Mouse (Mus musculus): ENCODE data around the gene Sqstm1.
A peak's percentile ranks its signal among the peaks of the same experiment; 100 is the strongest.

The Sqstm1 gene

GRCm38 (mm10) chr11:50210505-50211151 is at the start of gene Sqstm1, which contains the start of gene Mgat4b:
TSS of gene Sqstm1 (minus strand) at chr11:50210827.
TSS of gene Mgat4b (plus strand) at chr11:50210890.
- peak; percentile 85 to 90 for DNase-seq

DNA sequence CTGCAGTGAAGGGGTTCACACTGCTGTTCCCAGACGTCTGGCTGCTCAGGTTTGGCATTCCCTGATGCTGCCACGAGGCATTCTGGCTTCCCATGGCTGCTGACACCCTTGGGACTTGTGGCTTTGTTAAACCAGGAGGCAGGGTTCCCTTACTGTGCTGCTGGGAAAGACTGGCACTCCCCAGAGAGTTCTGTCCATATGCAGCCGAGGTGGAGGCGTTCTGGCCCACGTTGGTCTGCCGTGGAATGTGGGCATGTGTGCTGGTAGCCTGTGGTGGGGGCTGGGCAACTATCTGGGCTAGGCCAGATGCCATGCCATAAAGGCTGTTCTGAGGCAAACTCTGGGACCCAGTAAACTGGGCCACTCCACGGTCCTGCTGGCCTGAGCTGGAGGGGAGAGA is 47.7 kb upstream of the Sqstm1 start:
- no peak for DNase-seq

- DNase-seq = no peak
These were observed 46.0 kb upstream of the Sqstm1 start for GRCm38 (mm10) chr11:50256615-50257014.

DNA sequence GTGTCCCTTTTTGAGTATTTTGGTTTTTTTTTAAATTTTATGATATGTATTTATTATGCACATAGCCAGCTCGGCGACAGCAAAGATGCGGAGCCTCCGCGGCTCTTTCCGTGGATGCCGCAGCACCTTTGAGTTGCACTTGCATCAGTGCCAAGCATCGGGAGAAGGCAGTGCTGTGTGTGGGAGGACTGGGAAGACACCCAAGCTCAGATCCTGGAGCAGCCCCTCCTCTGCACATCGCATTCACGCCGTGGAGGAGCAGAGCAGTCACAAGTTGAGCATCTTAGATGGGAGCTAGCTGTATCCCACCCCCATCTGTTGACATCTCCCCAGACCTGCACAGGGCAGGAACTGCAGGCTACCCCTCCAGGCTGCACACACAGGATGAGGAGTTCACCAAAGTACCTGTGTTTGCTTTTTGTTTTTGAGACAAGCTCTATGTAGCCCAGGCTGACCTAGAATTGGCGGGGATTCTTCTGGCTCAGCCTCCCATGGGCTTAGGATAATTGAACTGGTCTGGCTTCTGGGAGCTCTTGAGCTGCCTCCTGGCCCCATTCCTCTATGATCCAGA is 43.5 kb upstream of the Sqstm1 start:
- peak; percentile 57 to 66 for DNase-seq

GRCm38 (mm10) chr11:50253393-50253792 is 42.8 kb upstream of the Sqstm1 start:
- no peak for DNase-seq

GRCm38 (mm10) chr11:50252684-50253265 is 42.1 kb upstream of the Sqstm1 start:
- no peak for DNase-seq

DNA sequence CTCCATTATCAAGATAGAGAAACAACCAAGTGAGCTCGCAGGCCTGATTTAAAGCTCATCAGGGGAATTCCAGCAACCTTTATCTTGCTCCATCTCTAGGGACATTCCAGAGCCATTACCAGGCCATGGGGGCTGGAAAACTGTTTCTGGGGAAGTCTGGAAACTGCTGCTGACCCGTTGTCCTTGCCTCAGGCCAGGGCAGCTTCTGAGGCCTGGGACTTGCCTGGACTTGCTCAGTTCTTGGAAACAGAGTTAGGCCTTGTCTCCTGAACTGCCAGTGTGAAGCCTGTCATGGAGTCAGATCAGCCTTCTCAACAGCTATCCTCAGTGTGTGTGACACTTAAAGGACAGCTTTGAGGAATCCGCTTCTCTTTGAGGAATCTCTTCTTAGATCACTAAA is 41.5 kb upstream of the Sqstm1 start:
- DNase-seq = no peak

GRCm38 (mm10) chr11:50248473-50249171 is 38.0 kb upstream of the Sqstm1 start:
- no peak for DNase-seq

DNA sequence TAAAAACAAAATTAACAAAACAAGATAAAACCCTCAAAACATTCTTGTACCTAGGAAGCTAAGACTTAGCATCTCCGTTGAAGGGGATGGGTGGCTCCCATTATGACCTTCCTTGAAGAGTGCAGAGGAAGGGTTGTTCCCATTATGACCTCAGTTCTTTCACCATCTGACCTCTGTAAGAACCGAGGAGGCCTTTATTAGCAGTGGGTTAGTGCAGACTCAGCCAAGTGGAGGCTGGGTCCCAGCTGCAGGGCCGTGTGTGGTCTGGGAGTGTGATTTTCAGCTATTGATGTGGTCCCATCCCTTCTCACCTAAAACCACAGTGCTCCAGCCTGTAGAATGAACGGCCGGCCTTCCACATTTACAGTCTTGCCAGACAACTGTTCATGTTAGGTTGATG is 34.6 kb upstream of the Sqstm1 start:
- no peak for DNase-seq

- DNase-seq = no peak
These were observed 33.3 kb upstream of the Sqstm1 start for GRCm38 (mm10) chr11:50243926-50244325.

- no peak for DNase-seq
These were observed 29.7 kb upstream of the Sqstm1 start for GRCm38 (mm10) chr11:50240235-50240911.

- DNase-seq = no peak
These were observed 28.5 kb upstream of the Sqstm1 start for GRCm38 (mm10) chr11:50238821-50239791.

GRCm38 (mm10) chr11:50238324-50238723 is 27.7 kb upstream of the Sqstm1 start, which contains the start of gene Ltc4s:
TSS of gene Ltc4s (minus strand) at chr11:50238616.
- DNase-seq = no peak

DNA sequence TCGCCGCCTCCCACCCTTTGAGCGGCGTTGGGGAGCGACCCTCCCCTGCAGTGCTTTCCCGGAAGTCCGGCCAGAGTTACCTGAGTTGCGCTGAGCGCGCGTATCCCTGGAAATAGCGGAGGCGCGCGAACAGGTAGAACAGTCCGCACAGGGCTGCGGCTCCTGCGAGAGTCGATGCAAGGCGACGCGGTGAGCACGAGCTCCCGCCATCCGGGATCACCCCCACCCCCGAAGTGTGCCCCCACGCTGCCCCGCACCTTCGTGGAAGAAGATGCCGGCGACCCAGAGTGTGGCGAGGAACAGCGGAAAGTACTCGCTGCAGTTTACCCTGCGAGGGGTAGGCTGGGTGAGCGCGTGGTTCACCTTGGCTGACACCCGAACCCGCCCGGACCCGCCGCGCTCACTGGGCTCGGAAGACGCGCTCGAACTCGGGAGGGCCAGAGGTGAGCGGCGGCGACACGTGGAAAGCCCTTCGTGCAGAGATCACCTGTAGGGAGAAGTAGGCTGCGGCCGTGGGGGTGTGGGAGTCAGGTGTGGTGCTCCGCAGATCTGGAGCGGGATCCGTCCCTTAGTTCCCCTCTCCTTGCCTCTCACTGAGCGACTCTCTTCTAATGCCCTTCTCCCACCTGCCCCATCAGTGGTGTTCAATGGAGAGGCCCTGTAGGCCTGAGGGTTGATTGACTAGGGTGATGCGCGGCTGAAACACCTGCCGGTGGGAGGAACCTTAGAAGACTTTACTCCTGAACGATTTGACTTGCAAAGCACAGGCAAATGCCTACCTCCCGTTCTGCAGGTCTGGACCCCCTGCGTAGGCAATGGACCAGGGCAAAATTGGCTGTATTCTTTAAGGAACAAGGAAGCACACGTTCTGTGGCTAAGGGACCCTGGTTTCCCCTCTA is 26.6 kb upstream of the Sqstm1 start:
- no peak for DNase-seq

DNA sequence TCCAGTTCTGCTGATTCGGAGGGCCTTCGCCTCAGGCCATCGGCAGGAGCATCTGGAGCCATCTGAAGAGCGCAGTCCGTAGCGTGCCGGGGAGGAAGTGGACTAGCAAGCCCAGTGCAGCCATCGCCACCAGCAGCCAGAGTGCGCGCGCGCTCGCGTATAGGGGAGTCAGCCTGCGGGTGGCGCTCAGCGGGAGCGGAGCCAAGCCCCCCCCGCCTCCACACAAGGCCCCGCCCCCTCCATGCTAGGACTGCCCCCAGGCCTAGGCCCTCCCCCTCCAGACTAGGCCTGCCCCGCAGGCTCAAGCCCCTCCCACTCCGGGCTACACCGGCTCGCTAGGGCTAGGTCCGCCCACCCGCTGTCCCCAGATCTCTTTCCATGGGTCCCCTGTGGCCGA is 25.9 kb upstream of the Sqstm1 start:
- DNase-seq = peak; percentile 87 to 90

GRCm38 (mm10) chr11:50234606-50235005 is 24.0 kb upstream of the Sqstm1 start:
- peak in 1 of 2 experiments; percentile 6 for DNase-seq

DNA sequence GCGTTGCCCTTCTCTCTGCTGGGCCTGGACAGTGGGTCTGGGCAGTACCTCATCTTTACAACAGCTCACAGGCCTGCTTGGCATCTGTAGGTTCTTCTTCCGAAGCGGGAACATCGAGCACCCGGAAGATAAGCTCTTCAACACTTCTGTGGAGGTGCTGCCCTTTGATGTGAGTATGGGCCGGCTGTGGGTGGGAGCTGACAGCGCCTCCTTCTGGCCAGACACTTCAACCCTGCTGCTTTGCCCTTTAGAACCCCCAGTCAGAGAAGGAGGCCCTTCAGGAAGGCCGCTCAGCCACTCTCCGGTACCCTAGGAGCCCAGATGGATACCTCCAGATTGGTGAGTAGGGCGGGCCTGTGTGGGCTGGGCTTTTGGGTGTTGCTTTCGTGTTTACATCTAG is 23.4 kb upstream of the Sqstm1 start:
- DNase-seq = peak in 1 of 2 experiments; percentile 25

DNA sequence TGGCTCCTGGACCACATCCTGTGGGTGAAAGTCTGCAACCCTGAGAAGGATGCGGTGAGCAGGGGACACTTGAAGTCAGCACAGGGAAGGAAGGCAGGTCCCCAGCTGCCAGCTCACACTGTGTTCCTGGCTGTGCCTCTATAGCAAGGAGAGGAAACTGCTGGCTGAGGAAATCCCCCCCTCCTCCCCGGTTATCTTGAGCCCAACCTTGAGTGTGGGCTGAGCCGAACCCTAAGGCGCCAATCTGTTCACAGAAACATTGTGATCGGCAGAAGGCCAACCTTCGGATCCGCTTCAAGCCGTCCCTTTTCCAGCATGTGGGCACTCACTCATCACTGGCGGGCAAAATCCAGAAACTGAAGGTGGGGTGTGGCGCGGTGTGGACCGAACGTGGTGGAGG is 22.4 kb upstream of the Sqstm1 start:
- DNase-seq = peak in 1 of 2 experiments; percentile 12

DNA sequence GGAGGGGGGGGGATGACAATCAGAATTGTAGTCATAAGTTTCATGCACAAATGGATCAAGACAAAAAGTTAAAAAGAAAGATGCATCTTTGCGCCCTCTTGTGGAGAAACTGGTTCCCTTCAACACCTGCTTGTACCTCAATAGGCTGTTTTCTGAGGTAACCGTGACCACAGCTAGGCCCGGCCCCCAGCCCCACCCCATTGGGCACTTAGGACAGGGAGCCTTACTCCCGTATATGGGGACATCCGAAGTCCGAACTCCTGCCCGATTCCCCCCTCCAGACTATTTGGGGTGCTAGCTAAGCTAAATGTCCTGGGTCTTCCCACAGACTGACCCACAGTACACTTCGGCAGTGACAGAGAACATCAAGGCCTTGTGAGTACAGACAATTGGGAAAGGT is 20.8 kb upstream of the Sqstm1 start:
- peak; percentile 77 to 86 for DNase-seq

- DNase-seq = peak; percentile 56 to 62
These were observed 20.1 kb upstream of the Sqstm1 start for GRCm38 (mm10) chr11:50230481-50231304.
